Mouse (Mus musculus): ENCODE measurements around the gene Cdc6. TPM values are rescaled to one million over a fixed set of nuclear protein-coding genes. Genes with fewer than 3 reads are reported as not detected.
A peak's percentile ranks its signal among the peaks of the same experiment; 100 is the strongest.

Cdc6 gene
- polyA plus RNA-seq, 1 experiment from 2014 or later, result 7.0 TPM

- peak overlapping the region; percentile 98 for H3K27ac ChIP-seq (replicated peaks)
- H3K4me3 ChIP-seq (ENCODE audit: low read depth, low read length), result peak overlapping the region; percentile 81
- H3K36me3 ChIP-seq (ENCODE audit: control insufficient read depth, insufficient read depth, low read length), result no peaks in the 10 kb centered on the region
- peaks cover 47% of the 10 kb centered on the region for H3K4me1 ChIP-seq (replicated peaks; ENCODE audit: control insufficient read depth, insufficient read depth)
- no peaks in the 10 kb centered on the region for H3K27me3 ChIP-seq (ENCODE audit: control insufficient read depth, insufficient read depth, low read length)
- peak overlapping the region; percentile 62 for H3K9ac ChIP-seq (ENCODE audit: low read length)
- 2% methylated on average over 12 of the region's 12 CpGs for WGBS
- no peaks in the 10 kb centered on the region for H3K9me3 ChIP-seq (ENCODE audit: control insufficient read depth, low read length)
- peak overlapping the region; percentile 93 for H3K4me2 ChIP-seq (replicated peaks; ENCODE audit: low read depth)
- TF ChIP-seq CTCF (IDR thresholded peaks at IDR 0.05; ENCODE audit: low read depth) (no peak), EP300 (optimal IDR thresholded peaks at IDR 0.05) (peak; percentile 18)
- ATAC-seq (ENCODE audit: low FRiP score, low TSS enrichment), result peak; percentile 12; the same call in 1 of the 2 replicates
- peak; percentile 86 for DNase-seq (ENCODE audit: low spot score)
Measured at GRCm38 (mm10) chr11:98941341-98941825, 33.8 kb downstream of the Cdc6 start.

- Histone ChIP-seq H3K27me3 (ENCODE audit: control insufficient read depth, insufficient read depth, low read length) (no peaks in the 10 kb centered on the region), H3K4me2 (replicated peaks; ENCODE audit: low read depth) (peak overlapping the region; percentile 93), H3K36me3 (ENCODE audit: control insufficient read depth, insufficient read depth, low read length) (no peaks in the 10 kb centered on the region), H3K9ac (ENCODE audit: low read length) (peak overlapping the region; percentile 62), H3K9me3 (ENCODE audit: control insufficient read depth, low read length) (no peaks in the 10 kb centered on the region), H3K27ac (replicated peaks) (peak overlapping the region; percentile 98), H3K4me3 (ENCODE audit: low read depth, low read length) (peak overlapping the region; percentile 81), H3K4me1 (replicated peaks; ENCODE audit: control insufficient read depth, insufficient read depth) (peaks cover 44% of the 10 kb centered on the region)
- ATAC-seq (ENCODE audit: low FRiP score, low TSS enrichment) (peak; percentile 43), DNase-seq (ENCODE audit: low spot score) (peak; percentile 88)
- TF ChIP-seq CTCF (IDR thresholded peaks at IDR 0.05; ENCODE audit: low read depth) (0 out of 2 replicates have a peak, but pooled peaks have one; percentile 1), EP300 (optimal IDR thresholded peaks at IDR 0.05) (no peak)
- WGBS, result 8% methylated on average over 15 of the region's 15 CpGs
Measured at GRCm38 (mm10) chr11:98941826-98942550, 34.4 kb downstream of the Cdc6 start.

DNA sequence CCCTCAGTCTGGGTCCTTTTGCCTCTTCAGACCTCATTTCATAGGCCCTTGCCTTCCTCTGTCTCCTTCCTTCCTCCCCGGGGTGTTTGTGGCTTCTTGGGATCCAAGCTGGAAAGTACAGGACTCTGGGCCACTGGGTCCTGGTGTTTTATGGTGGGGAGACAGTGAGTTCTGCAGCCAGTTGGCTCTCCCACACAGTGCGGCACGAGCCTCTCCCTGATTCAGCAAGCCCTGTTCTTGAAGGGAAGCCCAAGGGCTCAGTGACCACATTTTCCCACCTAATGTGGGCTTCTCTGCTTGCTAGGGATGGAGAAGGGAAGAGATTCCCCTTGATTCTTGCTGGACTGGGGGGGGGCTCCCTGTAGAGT, 34.9 kb downstream of the Cdc6 start:
- ATAC-seq (ENCODE audit: low FRiP score, low TSS enrichment) (no peak), DNase-seq (ENCODE audit: low spot score) (no peak)
- Histone ChIP-seq H3K4me1 (replicated peaks; ENCODE audit: control insufficient read depth, insufficient read depth) (peaks cover 44% of the 10 kb centered on the region), H3K4me2 (replicated peaks; ENCODE audit: low read depth) (peak overlapping the region; percentile 93), H3K36me3 (ENCODE audit: control insufficient read depth, insufficient read depth, low read length) (no peaks in the 10 kb centered on the region), H3K9ac (ENCODE audit: low read length) (peak overlapping the region; percentile 35), H3K27me3 (ENCODE audit: control insufficient read depth, insufficient read depth, low read length) (no peaks in the 10 kb centered on the region), H3K4me3 (ENCODE audit: low read depth, low read length) (no peak overlapping the region), H3K27ac (replicated peaks) (peak overlapping the region; percentile 98), H3K9me3 (ENCODE audit: control insufficient read depth, low read length) (no peaks in the 10 kb centered on the region)
- no peak for TF ChIP-seq EP300 (optimal IDR thresholded peaks at IDR 0.05)
- 18% methylated on average over 3 of the region's 3 CpGs for WGBS

DNA sequence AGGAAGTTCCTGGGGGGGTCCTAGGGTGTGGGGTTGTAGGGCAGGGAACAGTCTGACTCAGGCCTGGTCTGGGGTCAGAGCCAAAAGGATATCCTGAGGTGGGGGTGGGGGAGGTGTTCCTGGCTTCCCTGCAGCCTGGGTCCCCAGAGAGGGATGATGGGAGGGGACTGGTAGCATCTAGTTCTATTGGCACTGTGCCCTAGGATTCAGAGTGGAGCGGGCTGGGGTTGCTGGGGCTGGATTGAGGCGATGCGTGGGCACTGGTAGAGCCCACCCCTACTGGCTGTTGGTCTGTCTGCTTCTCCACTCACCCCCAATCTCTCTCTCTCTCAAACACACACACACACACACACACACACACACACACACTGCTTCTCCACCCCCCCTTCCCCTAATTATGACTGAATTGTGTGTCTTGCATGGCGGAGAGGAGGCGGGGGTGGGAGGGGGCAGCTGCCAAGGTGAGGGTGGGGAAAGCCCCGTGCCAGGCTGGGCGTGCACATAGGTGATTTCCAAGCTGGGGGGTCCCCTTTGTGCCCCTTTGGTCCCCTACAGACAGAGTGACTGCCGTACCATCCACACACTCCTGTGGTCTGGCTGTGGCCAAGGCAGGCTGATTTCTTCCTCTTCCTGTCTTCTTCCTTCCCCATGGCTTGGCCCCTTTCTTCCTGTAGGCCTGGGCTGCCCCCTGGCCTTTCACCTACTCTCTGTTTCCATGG, 35.5 kb downstream of the Cdc6 start:
- no peak overlapping the region for H3K4me3 ChIP-seq (ENCODE audit: low read depth, low read length)
- peak; percentile 6; the same call in 1 of the 2 replicates for ATAC-seq (ENCODE audit: low FRiP score, low TSS enrichment)

DNA sequence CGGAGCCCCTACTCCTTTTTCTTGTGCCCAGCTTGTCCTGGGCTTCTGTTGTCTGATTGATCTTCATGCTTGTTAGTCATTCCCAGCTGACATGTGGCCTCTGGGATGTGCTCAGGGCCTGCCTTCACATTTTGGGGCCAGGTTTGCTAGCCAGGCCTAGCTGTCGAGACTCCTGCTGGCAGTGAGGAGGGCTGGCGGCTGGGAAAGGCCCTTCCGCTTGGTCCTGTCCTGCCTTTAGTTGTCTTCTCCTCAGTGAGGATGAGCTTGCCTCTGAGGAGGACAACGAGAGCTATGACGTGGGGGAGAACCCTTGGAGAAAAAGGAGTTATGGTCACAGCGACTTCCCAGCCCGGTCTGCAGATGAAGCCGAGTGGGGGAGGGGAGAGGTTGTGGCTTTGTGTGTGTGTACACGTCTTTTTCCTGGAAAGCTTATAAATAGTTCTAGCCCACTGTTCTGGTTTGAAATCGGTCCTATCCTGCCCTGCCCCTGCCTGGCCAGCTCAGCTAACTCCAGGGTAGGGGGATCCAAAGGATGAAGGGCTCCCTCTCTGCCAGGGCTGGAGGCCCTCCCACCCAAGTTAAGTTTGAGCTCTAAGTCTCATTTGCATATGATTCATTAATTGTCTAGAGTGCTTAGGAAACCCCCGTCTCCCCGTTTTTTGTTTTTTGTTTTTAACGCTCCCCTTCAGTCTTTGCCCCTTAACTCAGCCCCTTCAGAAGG, 36.3 kb downstream of the Cdc6 start:
- Histone ChIP-seq H3K9ac (ENCODE audit: low read length) (peak overlapping the region; percentile 56), H3K4me1 (replicated peaks; ENCODE audit: control insufficient read depth, insufficient read depth) (peaks cover 44% of the 10 kb centered on the region), H3K27me3 (ENCODE audit: control insufficient read depth, insufficient read depth, low read length) (no peaks in the 10 kb centered on the region), H3K36me3 (ENCODE audit: control insufficient read depth, insufficient read depth, low read length) (no peaks in the 10 kb centered on the region), H3K4me2 (replicated peaks; ENCODE audit: low read depth) (peak overlapping the region; percentile 93), H3K9me3 (ENCODE audit: control insufficient read depth, low read length) (no peaks in the 10 kb centered on the region), H3K27ac (replicated peaks) (peak overlapping the region; percentile 98), H3K4me3 (ENCODE audit: low read depth, low read length) (no peak overlapping the region)
- WGBS, result 29% methylated on average over 14 of the region's 14 CpGs
- ATAC-seq (ENCODE audit: low FRiP score, low TSS enrichment) (no peak), DNase-seq (ENCODE audit: low spot score) (peak; percentile 68)
- TF ChIP-seq CTCF (IDR thresholded peaks at IDR 0.05; ENCODE audit: low read depth) (peak; percentile 12; the same call in 1 of the 2 replicates), EP300 (optimal IDR thresholded peaks at IDR 0.05) (no peak)

More for the DNA sequence above, 35.5 kb downstream of the Cdc6 start:
- Histone ChIP-seq H3K9ac (ENCODE audit: low read length) (peak overlapping the region; percentile 35), H3K27me3 (ENCODE audit: control insufficient read depth, insufficient read depth, low read length) (no peaks in the 10 kb centered on the region), H3K4me2 (replicated peaks; ENCODE audit: low read depth) (peak overlapping the region; percentile 93), H3K9me3 (ENCODE audit: control insufficient read depth, low read length) (no peaks in the 10 kb centered on the region), H3K4me1 (replicated peaks; ENCODE audit: control insufficient read depth, insufficient read depth) (peaks cover 44% of the 10 kb centered on the region), H3K27ac (replicated peaks) (peak overlapping the region; percentile 98), H3K36me3 (ENCODE audit: control insufficient read depth, insufficient read depth, low read length) (no peaks in the 10 kb centered on the region)
- DNase-seq (ENCODE audit: low spot score), result peak; percentile 52
- WGBS, result 18% methylated on average over 6 of the region's 8 CpGs
- TF ChIP-seq CTCF (IDR thresholded peaks at IDR 0.05; ENCODE audit: low read depth), result no peak
- no peak for TF ChIP-seq EP300 (optimal IDR thresholded peaks at IDR 0.05)
